Mouse (Mus musculus) cerebellum, adult 2 months (tissue): ENCODE measurements at regions not wholly inside any gene's neighbourhood (a gene's known extent, or its start where the extent isn't known, plus 50 kb on each side); places are given as distances from the start of the nearest gene placed in this dataset.

Experiments used
- CTCF ChIP-seq: fragments of 200-500 bp; IDR thresholded peaks from 2 replicates; pipeline ENCODE4 v1.5.1; 2011; ENCODE audit warnings: low read depth, mild to moderate bottlenecking, control low read depth, low read length, moderate library complexity, borderline replicate concordance; ENCODE audit not compliant: insufficient read depth
- POLR2A ChIP-seq: fragments of 200-500 bp; IDR thresholded peaks from 2 replicates; pipeline ENCODE4 v1.6.1; 2011; ENCODE audit warnings: low read length, control low read depth, borderline replicate concordance; ENCODE audit not compliant: insufficient read depth

- TF ChIP-seq CTCF (no peak), POLR2A (no peak)
Observed at GRCm38 (mm10) chr16:54648728-54649525, 648.9 kb downstream of the Zpld1 start.
